Mouse (Mus musculus) Patski (cell line): ENCODE measurements around the gene Scd2. TPM values are rescaled to one million over a fixed set of nuclear protein-coding genes. Genes with fewer than 3 reads are reported as not detected.

Experiments
- ATAC-seq: fragments of 100-300 bp; one replicate; pipeline ENCODE4 v1.8.0; 2021
- CTCF ChIA-PET: fragments of 350-600 bp; sonication (Branson Sonifier 250); formaldehyde crosslinking; loops from one replicate; lab custom pipeline; 2022; ENCODE audit warnings: inconsistent platforms; lab: Charles Lee
- POLR2A ChIA-PET: fragments of 350-600 bp; sonication (Branson Sonifier 250); formaldehyde crosslinking; loops from one replicate; lab custom pipeline; 2022; ENCODE audit warnings: antibody characterized with exemption, inconsistent platforms; lab: Charles Lee
- DNase-seq: peaks from one replicate; pipeline ENCODE4 v3.0.0-alpha.2; 2011; ENCODE audit warnings: low read depth, low spot score
- H3K27me3 ChIP-seq: fragments of 371-371 bp; one replicate; pipeline ENCODE4 v1.5.1; 2021
- CTCF ChIP-seq: fragments of 100-300 bp; IDR thresholded peaks from one replicate; pipeline ENCODE4 v1.5.1; 2021
- in situ Hi-C: fragments of 300-500 bp; cut with MboI; formaldehyde crosslinking; loops from 3 replicates; pipeline ENCODE4 v1.11.1; 2018; ENCODE audit warnings: low pct_unique_long_range_greater_than_20kb, mixed read lengths
- polyA plus RNA-seq: library from polyadenylated mRNA; unstranded; gene quantifications from one replicate; pipeline ENCODE4 v1.2.3, GENCODE M21; 2021

Scd2 gene
- polyA plus RNA-seq, 1 experiment from 2014 or later, result 152 TPM

DNA sequence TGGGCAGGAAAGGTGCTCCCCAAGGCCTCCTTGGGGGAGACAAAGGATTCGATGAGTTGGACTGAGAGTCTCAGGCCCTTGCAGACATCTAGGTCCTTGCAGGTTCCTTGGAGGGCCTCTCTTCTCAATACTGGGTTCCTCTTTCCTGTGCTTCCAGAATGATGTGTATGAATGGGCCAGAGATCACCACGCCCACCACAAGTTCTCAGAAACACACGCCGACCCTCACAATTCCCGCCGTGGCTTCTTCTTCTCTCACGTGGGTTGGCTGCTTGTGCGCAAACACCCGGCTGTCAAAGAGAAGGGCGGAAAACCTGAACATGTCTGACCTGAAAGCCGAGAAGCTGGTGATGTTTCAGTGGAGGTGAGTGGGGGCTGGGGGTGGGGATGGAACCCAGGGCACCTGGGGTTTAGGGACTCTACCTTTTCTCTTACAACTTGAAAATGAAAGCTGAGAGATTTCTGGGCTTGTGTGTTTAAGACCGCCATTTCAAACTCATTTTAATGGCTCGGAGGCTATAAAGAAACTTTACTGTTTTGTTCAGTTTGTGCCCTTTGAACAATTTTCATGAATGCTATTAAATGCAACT is 36.0 kb upstream of the Scd2 start:
- CTCF ChIA-PET, result no interaction called here
- DNase-seq (no peak), ATAC-seq (no peak)
- no peak for TF ChIP-seq CTCF
- in situ Hi-C loops, result no loop called here
- H3K27me3 ChIP-seq, result no peaks in the 10 kb centered on the region
- POLR2A ChIA-PET, result no interaction called here

GRCm38 (mm10) chr19:44259484-44259883 is 34.0 kb upstream of the Scd2 start:
- no peak for TF ChIP-seq CTCF
- ATAC-seq, result no peak
- no peaks in the 10 kb centered on the region for H3K27me3 ChIP-seq
- no peak for DNase-seq
- ChIA-PET POLR2A (interaction anchor here (0.7 kb wide), 3 partner anchors 12 to 398 kb away, joined by 6 to 7 read pairs (median 6); no protein-coding TSS in a partner anchor), CTCF (no interaction called here)
- in situ Hi-C loops, result no loop called here

- DNase-seq (no peak), ATAC-seq (no peak)
- in situ Hi-C loops, result no loop called here
- POLR2A ChIA-PET, result no interaction called here
- TF ChIP-seq CTCF, result peak; percentile 17
- CTCF ChIA-PET, result interaction anchor here (1.1 kb wide), 1 partner anchor 23 kb away, joined by 3 read pairs; no protein-coding TSS in a partner anchor
- no peaks in the 10 kb centered on the region for H3K27me3 ChIP-seq
Measured at GRCm38 (mm10) chr19:44260487-44260886, 33.0 kb upstream of the Scd2 start.

GRCm38 (mm10) chr19:44261774-44262173 is 31.7 kb upstream of the Scd2 start:
- in situ Hi-C loops, result no loop called here
- POLR2A ChIA-PET, result no interaction called here
- CTCF ChIA-PET, result no interaction called here

DNA sequence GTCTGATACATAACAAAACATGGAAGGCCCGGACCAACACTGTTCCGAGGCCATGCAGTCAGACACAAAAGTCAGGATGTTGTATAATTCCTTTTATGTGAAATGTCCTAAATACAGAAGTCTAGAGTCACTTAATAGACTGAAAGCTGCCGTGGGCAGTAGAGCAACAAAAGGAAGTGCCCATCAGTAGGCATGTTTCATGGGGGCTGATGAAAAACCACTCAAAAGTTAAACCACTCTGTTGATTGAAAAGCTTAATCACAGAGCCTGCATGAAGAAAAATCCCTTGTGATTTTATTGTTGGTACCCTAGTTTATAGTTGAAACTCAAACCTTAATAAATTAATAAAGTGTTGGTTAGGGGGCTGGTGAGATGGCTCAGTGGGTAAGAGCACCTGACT is 29.9 kb upstream of the Scd2 start:
- in situ Hi-C loops, result no loop called here
- ChIA-PET POLR2A (no interaction called here), CTCF (interaction anchor here (1.5 kb wide), 1 partner anchor 30 kb away, joined by 5 read pairs; no protein-coding TSS in a partner anchor)
- TF ChIP-seq CTCF, result no peak
- no peak for DNase-seq
- ATAC-seq, result no peak
- H3K27me3 ChIP-seq, result no peaks in the 10 kb centered on the region

More at GRCm38 (mm10) chr19:44261774-44262173, 31.7 kb upstream of the Scd2 start:
- ATAC-seq (no peak), DNase-seq (no peak)
- no peak for TF ChIP-seq CTCF
- H3K27me3 ChIP-seq, result no peaks in the 10 kb centered on the region

DNA sequence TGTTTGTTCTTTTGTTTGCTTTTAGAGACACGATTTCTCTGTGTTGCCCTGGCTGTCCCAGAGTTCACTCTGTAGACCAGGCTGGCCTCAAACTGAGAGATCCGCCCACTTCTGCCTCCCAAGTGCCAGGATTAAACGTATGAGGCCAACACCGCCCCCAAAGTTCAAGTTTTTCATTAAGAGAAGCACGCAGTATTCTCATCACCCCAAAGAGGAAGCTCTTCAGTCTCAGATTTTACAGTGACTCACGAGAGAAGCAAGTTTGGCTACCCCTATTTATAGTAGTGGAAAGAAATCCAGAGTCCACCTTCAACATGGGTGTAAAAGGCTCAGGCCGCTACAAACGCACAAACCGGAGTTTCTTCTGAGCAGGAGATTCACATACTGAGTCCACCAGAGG is 29.2 kb upstream of the Scd2 start:
- in situ Hi-C loops, result no loop called here
- POLR2A ChIA-PET, result no interaction called here
- H3K27me3 ChIP-seq, result no peaks in the 10 kb centered on the region
- ATAC-seq (no peak), DNase-seq (no peak)
- no peak for TF ChIP-seq CTCF
- CTCF ChIA-PET, result interaction anchor here (1.5 kb wide), 1 partner anchor 30 kb away, joined by 5 read pairs; no protein-coding TSS in a partner anchor

DNA sequence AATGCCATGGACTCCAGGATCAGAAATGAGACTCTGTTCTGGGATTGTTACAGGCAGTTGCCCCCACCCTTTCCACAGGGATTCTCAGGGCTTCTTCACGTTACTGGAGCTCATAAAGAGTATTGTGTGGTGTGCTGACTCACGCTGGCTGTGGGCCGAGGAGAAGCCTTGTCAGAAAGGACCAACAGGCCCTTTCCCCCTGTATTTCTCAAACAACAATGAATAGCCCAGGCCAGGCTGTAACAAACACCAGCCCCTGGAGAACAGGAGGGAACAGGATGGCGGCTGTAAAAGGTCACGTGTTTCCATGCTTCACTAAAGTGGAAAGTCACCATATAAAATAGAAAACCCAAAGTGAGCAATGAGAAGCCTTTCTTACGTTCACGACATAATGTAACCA is 28.2 kb upstream of the Scd2 start:
- no peak for ATAC-seq
- TF ChIP-seq CTCF, result no peak
- CTCF ChIA-PET, result interaction anchor here (0.9 kb wide), 1 partner anchor 29 kb away, joined by 3 read pairs; no protein-coding TSS in a partner anchor
- POLR2A ChIA-PET, result no interaction called here
- in situ Hi-C loops, result no loop called here
- H3K27me3 ChIP-seq, result no peaks in the 10 kb centered on the region
- no peak for DNase-seq

DNA sequence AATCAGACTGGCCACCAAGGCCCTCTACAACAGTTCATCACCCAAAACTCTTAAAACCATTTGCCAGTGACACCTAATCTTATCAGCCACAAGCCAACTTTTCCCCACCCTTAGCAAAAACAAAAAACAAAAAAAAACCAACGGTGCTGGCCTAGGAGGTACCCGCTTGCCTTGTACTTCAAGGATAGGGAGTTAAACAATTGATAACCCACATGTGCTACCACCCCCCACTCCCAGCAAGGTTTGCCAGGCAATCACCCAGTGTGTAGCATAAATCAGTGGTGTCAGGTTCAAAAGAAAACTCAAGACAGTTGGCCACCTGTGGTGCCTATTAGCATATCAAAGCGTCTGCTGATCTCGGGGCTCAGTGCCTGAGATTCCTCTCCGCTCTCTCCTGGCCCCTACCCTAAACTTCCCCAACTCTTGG is 27.6 kb upstream of the Scd2 start:
- CTCF ChIA-PET, result no interaction called here
- ATAC-seq, result no peak
- in situ Hi-C loops, result no loop called here
- no peaks in the 10 kb centered on the region for H3K27me3 ChIP-seq
- POLR2A ChIA-PET, result interaction anchor here (1.0 kb wide), 1 partner anchor 26 kb away, joined by 3 read pairs; no protein-coding TSS in a partner anchor
- TF ChIP-seq CTCF, result no peak
- no peak for DNase-seq

- ATAC-seq (no peak), DNase-seq (no peak)
- TF ChIP-seq CTCF, result peak; percentile 22
- ChIA-PET CTCF (no interaction called here), POLR2A (interaction anchor here (1.0 kb wide), 1 partner anchor 26 kb away, joined by 3 read pairs; no protein-coding TSS in a partner anchor)
- in situ Hi-C loops, result no loop called here
- H3K27me3 ChIP-seq, result no peaks in the 10 kb centered on the region
Measured at GRCm38 (mm10) chr19:44266458-44266823, 27.0 kb upstream of the Scd2 start.

DNA sequence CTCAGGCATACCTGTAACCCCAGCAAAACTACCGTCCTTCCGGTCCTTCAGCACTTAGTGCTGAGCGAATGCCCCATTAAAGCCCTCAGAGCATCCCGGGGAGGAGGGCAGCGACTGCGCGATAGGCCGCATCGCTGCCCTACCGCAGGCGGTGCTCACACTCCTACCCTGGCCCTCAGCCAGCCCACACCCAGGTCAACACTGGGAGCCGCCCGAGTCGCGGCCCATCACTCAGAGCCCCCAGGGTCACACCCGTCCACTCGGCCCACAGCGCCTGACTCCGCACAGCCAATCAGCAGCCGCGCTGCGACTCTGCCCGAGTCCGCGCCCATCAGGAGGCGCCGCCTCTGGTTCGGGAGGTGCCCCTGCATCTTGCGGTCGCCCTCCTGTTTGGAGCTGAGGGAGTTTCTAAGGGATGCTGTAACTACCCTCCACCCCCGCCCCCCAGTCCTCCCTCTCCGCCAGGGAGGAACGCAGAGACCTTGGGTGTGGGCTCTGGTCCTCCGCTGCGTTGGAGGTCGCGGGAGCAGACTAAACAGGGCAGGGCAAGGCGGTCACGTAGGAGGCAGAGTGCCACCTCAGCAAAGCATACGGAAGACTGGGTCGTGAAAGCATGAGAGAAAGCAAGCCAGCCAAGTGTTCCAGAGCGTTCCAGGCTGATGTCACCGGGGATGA is 26.5 kb upstream of the Scd2 start:
- in situ Hi-C loops, result no loop called here
- peak; percentile 95 for ATAC-seq
- no peak for TF ChIP-seq CTCF
- H3K27me3 ChIP-seq, result no peaks in the 10 kb centered on the region
- DNase-seq, result no peak
- POLR2A ChIA-PET, result interaction anchor here (1.0 kb wide), 1 partner anchor 25 kb away, joined by 3 read pairs; no protein-coding TSS in a partner anchor
- CTCF ChIA-PET, result interaction anchor here (1.2 to 2.2 kb wide), 2 partner anchors 13 to 34 kb away, joined by 4 to 8 read pairs; no protein-coding TSS in a partner anchor
